Mouse (Mus musculus): ENCODE results near the gene Trmt112. TPM values are rescaled to one million over a fixed set of nuclear protein-coding genes. Genes with fewer than 3 reads are reported as not detected.
"Not testable (repeated sequence)": the region's sequence is repeated elsewhere in the genome, so short reads cannot be mapped to it uniquely, and the experiment has no call there.

Trmt112 gene
- polyA plus RNA-seq, 1 experiment, result 146 TPM

DNA sequence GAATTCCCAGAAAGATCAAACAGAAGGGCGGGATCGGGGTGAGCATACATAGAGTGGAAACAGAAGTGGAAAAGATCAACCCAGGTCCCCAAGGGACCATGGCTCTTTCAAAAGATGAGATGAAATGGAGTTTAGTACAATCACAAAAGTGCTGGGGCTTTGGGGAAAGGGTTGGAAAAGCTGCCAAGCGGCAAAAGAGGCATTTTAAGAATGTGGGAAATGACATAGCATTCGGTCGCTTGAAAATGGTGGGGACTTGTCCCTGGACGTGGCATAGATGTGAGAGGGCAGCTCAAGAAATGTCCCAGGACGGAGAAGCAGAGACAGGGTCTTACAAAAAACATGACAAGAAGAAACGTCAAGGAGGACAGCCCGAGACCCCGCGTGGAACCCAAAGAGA is 477 bp upstream of the Trmt112 start:
- DNase-seq, result no peak

GRCm38 (mm10) chr19:6910306-6910705 is 808 bp downstream of the Trmt112 start:
- WGBS, result under 1% methylated on average over 30 of the region's 30 CpGs
- not testable (repeated sequence) for H3K27me3 ChIP-seq (replicated peaks; ENCODE audit: control insufficient read depth, insufficient read depth, low read length); H3K36me3 ChIP-seq (ENCODE audit: control insufficient read depth, insufficient read depth, low read length)
- H3K27ac ChIP-seq (ENCODE audit: insufficient read depth, low read depth, low read length), result peak overlapping the region; percentile 76
- H3K4me1 ChIP-seq (ENCODE audit: control insufficient read depth, insufficient read depth, low read length), result peaks cover 19% of the 10 kb centered on the region; the same call in 1 of the 2 replicates
- peak; percentile 77 for DNase-seq
- H3K4me3 ChIP-seq (ENCODE audit: insufficient read depth, low read depth, low read length), result peak overlapping the region; percentile 56

More for the DNA sequence above, 477 bp upstream of the Trmt112 start:
- peaks cover 3% of the 10 kb centered on the region for H3K36me3 ChIP-seq (ENCODE audit: control insufficient read depth, insufficient read depth, low read length)
- WGBS, result under 1% methylated on average over 11 of the region's 11 CpGs
- H3K4me3 ChIP-seq (ENCODE audit: insufficient read depth, low read depth, low read length), result peak overlapping the region; percentile 56
- H3K4me1 ChIP-seq (ENCODE audit: control insufficient read depth, insufficient read depth, low read length), result peaks cover 28% of the 10 kb centered on the region; the same call in 1 of the 2 replicates
- H3K27me3 ChIP-seq (replicated peaks; ENCODE audit: control insufficient read depth, insufficient read depth, low read length), result no peaks in the 10 kb centered on the region
- peak overlapping the region; percentile 72 for H3K27ac ChIP-seq (ENCODE audit: insufficient read depth, low read depth, low read length)
- TF ChIP-seq CTCF (conservative IDR thresholded peaks at IDR 0.05; ENCODE audit: insufficient read depth, insufficient read length, low read depth, low read length) (no peak), POLR2A (IDR thresholded peaks at IDR 0.05; ENCODE audit: low read depth, low read length) (no peak)

DNA sequence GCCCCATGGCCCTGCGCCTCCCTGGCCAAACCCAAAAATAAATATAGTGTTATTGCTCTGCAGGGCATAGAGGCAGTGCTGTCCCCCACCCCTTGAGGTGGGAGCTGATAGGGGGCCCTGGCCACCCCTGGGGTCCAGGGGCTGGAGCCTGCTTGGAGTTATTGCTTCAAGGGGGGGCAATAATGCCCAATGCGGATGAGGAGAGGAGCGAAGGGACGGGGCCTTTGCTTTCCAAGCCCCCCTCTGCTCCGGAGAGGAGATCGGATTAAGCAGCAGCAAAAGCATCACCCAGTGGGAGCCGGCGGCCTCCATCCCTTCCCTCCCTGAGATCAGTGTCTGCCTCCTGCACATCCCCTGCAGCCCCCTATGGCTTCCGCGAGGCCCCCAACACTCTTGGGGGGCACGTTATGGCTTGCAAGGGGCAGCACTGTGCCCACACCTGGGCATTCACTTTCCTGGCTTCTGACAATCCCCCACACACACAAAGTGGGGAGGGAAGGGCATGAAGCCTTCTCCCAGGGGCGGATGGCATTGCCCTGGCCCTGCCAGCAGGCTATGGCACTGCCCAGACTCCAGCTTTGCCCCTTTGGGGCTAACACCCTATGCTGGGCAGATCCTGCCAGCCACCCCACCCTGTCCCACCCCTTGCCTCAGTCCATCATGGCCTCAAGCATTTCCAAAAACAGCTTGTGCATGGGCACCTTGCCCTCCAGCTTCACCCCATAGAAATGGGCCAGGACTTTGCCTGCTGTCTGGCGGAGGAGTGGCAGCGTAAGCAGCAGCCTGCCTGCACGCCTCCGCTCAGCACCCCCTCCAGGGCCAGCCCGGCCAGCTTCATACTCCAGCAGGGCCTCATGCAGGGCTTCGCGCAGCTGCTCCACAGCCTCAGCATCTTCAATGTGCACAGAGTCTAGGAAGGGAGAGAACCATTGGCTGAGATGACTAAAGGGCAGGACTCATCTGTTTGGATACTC is 1.9 kb downstream of the Trmt112 start:
- Histone ChIP-seq H3K27ac (ENCODE audit: insufficient read depth, low read depth, low read length) (no peak overlapping the region), H3K4me3 (ENCODE audit: insufficient read depth, low read depth, low read length) (no peak overlapping the region), H3K36me3 (ENCODE audit: control insufficient read depth, insufficient read depth, low read length) (peaks cover 3% of the 10 kb centered on the region), H3K27me3 (replicated peaks; ENCODE audit: control insufficient read depth, insufficient read depth, low read length) (no peaks in the 10 kb centered on the region), H3K4me1 (ENCODE audit: control insufficient read depth, insufficient read depth, low read length) (peaks cover 12% of the 10 kb centered on the region; the same call in 1 of the 2 replicates)
- TF ChIP-seq POLR2A (IDR thresholded peaks at IDR 0.05; ENCODE audit: low read depth, low read length) (no peak), CTCF (conservative IDR thresholded peaks at IDR 0.05; ENCODE audit: insufficient read depth, insufficient read length, low read depth, low read length) (no peak)
- no peak for DNase-seq
- WGBS, result 76% methylated on average over 19 of the region's 19 CpGs

- Histone ChIP-seq H3K27me3 (replicated peaks; ENCODE audit: control insufficient read depth, insufficient read depth, low read length) (no peaks in the 10 kb centered on the region), H3K27ac (ENCODE audit: insufficient read depth, low read depth, low read length) (no peak overlapping the region), H3K4me3 (ENCODE audit: insufficient read depth, low read depth, low read length) (no peak overlapping the region), H3K36me3 (ENCODE audit: control insufficient read depth, insufficient read depth, low read length) (peaks cover 3% of the 10 kb centered on the region), H3K4me1 (ENCODE audit: control insufficient read depth, insufficient read depth, low read length) (peaks cover 5% of the 10 kb centered on the region; the same call in 1 of the 2 replicates)
- DNase-seq, result no peak
- TF ChIP-seq CTCF (conservative IDR thresholded peaks at IDR 0.05; ENCODE audit: insufficient read depth, insufficient read length, low read depth, low read length) (no peak), POLR2A (IDR thresholded peaks at IDR 0.05; ENCODE audit: low read depth, low read length) (no peak)
- 85% methylated on average over 15 of the region's 15 CpGs for WGBS
Measured at GRCm38 (mm10) chr19:6912205-6912970, 2.9 kb downstream of the Trmt112 start.

- DNase-seq, result no peak
- Histone ChIP-seq H3K27me3 (replicated peaks; ENCODE audit: control insufficient read depth, insufficient read depth, low read length) (no peaks in the 10 kb centered on the region), H3K36me3 (ENCODE audit: control insufficient read depth, insufficient read depth, low read length) (peaks cover 3% of the 10 kb centered on the region; the same call in 1 of the 2 replicates), H3K27ac (ENCODE audit: insufficient read depth, low read depth, low read length) (no peak overlapping the region), H3K4me3 (ENCODE audit: insufficient read depth, low read depth, low read length) (no peak overlapping the region), H3K4me1 (ENCODE audit: control insufficient read depth, insufficient read depth, low read length) (peaks cover 3% of the 10 kb centered on the region; the same call in 1 of the 2 replicates)
- no peak for TF ChIP-seq POLR2A (IDR thresholded peaks at IDR 0.05; ENCODE audit: low read depth, low read length)
- no peak for TF ChIP-seq CTCF (conservative IDR thresholded peaks at IDR 0.05; ENCODE audit: insufficient read depth, insufficient read length, low read depth, low read length)
- WGBS, result 77% methylated on average over 6 of the region's 6 CpGs
Measured at GRCm38 (mm10) chr19:6913036-6913435, 3.5 kb downstream of the Trmt112 start.

DNA sequence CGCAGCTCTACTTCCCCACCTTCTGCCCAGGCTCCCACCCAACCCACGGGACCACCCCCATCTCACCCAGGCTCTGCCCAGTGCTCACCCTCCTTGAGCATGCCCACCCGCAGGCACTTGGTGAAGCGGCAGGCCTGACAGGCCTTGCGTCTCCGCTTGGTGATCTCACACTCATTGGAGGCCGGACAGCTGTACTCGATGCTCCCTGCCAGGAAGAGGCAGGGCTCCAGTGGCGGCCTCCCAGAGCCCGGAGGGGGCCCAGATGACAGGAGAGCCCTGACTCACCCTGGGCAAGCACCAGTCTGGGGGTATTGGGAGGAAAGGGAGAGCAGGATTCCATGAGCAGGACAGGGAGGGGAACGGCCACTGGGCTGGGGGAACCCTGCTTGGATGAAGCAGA is 4.5 kb downstream of the Trmt112 start:
- Histone ChIP-seq H3K36me3 (ENCODE audit: control insufficient read depth, insufficient read depth, low read length) (peaks cover 3% of the 10 kb centered on the region; the same call in 1 of the 2 replicates), H3K4me1 (ENCODE audit: control insufficient read depth, insufficient read depth, low read length) (peaks cover 8% of the 10 kb centered on the region; the same call in 1 of the 2 replicates), H3K27me3 (replicated peaks; ENCODE audit: control insufficient read depth, insufficient read depth, low read length) (no peaks in the 10 kb centered on the region), H3K4me3 (ENCODE audit: insufficient read depth, low read depth, low read length) (no peak overlapping the region), H3K27ac (ENCODE audit: insufficient read depth, low read depth, low read length) (no peak overlapping the region)
- DNase-seq, result no peak
- no peak for TF ChIP-seq CTCF (conservative IDR thresholded peaks at IDR 0.05; ENCODE audit: insufficient read depth, insufficient read length, low read depth, low read length)
- TF ChIP-seq POLR2A (IDR thresholded peaks at IDR 0.05; ENCODE audit: low read depth, low read length), result no peak
- WGBS, result 69% methylated on average over 11 of the region's 11 CpGs

Data from kidney, adult 2 months (tissue).